Mouse (Mus musculus) bone marrow, adult 2 months (tissue): ENCODE results near the gene Zdhhc21.

Experiments
- CTCF ChIP-seq: fragments of 200-500 bp; IDR thresholded peaks from 2 replicates; pipeline ENCODE4 v1.5.1; 2011; ENCODE audit warnings: low read length, control low read depth; ENCODE audit not compliant: control insufficient read depth, insufficient read depth
- POLR2A ChIP-seq: fragments of 200-500 bp; IDR thresholded peaks from 2 replicates; pipeline ENCODE4 v1.6.1; 2011; ENCODE audit warnings: low read depth, mild to moderate bottlenecking, control low read depth, low read length, borderline replicate concordance; ENCODE audit not compliant: control insufficient read depth

- TF ChIP-seq POLR2A: no peak
- TF ChIP-seq CTCF: no peak
These were observed 5.4 kb upstream of the Zdhhc21 start for GRCm38 (mm10) chr4:82864974-82865699.
